Mouse (Mus musculus): ENCODE measurements around the gene Maml2.
A peak's percentile ranks its signal among the peaks of the same experiment; 100 is the strongest.

Maml2 gene

GRCm38 (mm10) chr9:13665487-13665969 is 367.8 kb downstream of the Maml2 start:
- Histone ChIP-seq H3K36me3 (ENCODE audit: control insufficient read depth, insufficient read depth, low read length, poor library complexity, severe bottlenecking) (no peaks in the 10 kb centered on the region; the same call in 1 of the 2 replicates), H3K27me3 (ENCODE audit: control insufficient read depth, insufficient read depth, low read length, poor library complexity, severe bottlenecking) (no peaks in the 10 kb centered on the region)
- DNase-seq (ENCODE audit: low read depth, low spot score): no peak

GRCm38 (mm10) chr9:13667955-13668354 is 370.2 kb downstream of the Maml2 start:
- DNase-seq (ENCODE audit: low read depth, low spot score): no peak
- H3K36me3 ChIP-seq (ENCODE audit: control insufficient read depth, insufficient read depth, low read length, poor library complexity, severe bottlenecking): no peaks in the 10 kb centered on the region; the same call in 1 of the 2 replicates
- no peaks in the 10 kb centered on the region for H3K27me3 ChIP-seq (ENCODE audit: control insufficient read depth, insufficient read depth, low read length, poor library complexity, severe bottlenecking)

- no peaks in the 10 kb centered on the region; the same call in 1 of the 2 replicates for H3K36me3 ChIP-seq (ENCODE audit: control insufficient read depth, insufficient read depth, low read length, poor library complexity, severe bottlenecking)
- no peaks in the 10 kb centered on the region for H3K27me3 ChIP-seq (ENCODE audit: control insufficient read depth, insufficient read depth, low read length, poor library complexity, severe bottlenecking)
- DNase-seq (ENCODE audit: low read depth, low spot score): no peak
Measured at GRCm38 (mm10) chr9:13668742-13669141, 371.0 kb downstream of the Maml2 start.

GRCm38 (mm10) chr9:13671125-13671769 is 373.5 kb downstream of the Maml2 start:
- no peaks in the 10 kb centered on the region for H3K36me3 ChIP-seq (ENCODE audit: control insufficient read depth, insufficient read depth, low read length, poor library complexity, severe bottlenecking)
- no peak for DNase-seq (ENCODE audit: low read depth, low spot score)
- H3K27me3 ChIP-seq (ENCODE audit: control insufficient read depth, insufficient read depth, low read length, poor library complexity, severe bottlenecking): no peaks in the 10 kb centered on the region

GRCm38 (mm10) chr9:13673304-13673703 is 375.5 kb downstream of the Maml2 start:
- H3K36me3 ChIP-seq (ENCODE audit: control insufficient read depth, insufficient read depth, low read length, poor library complexity, severe bottlenecking): no peaks in the 10 kb centered on the region
- H3K27me3 ChIP-seq (ENCODE audit: control insufficient read depth, insufficient read depth, low read length, poor library complexity, severe bottlenecking): no peaks in the 10 kb centered on the region
- DNase-seq (ENCODE audit: low read depth, low spot score): no peak

GRCm38 (mm10) chr9:13678026-13678425 is 380.3 kb downstream of the Maml2 start:
- Histone ChIP-seq H3K36me3 (ENCODE audit: control insufficient read depth, insufficient read depth, low read length, poor library complexity, severe bottlenecking) (no peaks in the 10 kb centered on the region), H3K27me3 (ENCODE audit: control insufficient read depth, insufficient read depth, low read length, poor library complexity, severe bottlenecking) (no peaks in the 10 kb centered on the region)
- no peak for DNase-seq (ENCODE audit: low read depth, low spot score)

- no peaks in the 10 kb centered on the region for H3K36me3 ChIP-seq (ENCODE audit: control insufficient read depth, insufficient read depth, low read length, poor library complexity, severe bottlenecking)
- H3K27me3 ChIP-seq (ENCODE audit: control insufficient read depth, insufficient read depth, low read length, poor library complexity, severe bottlenecking): no peaks in the 10 kb centered on the region
- no peak for DNase-seq (ENCODE audit: low read depth, low spot score)
Measured at GRCm38 (mm10) chr9:13679696-13680095, 381.9 kb downstream of the Maml2 start.

GRCm38 (mm10) chr9:13681147-13681546 is 383.4 kb downstream of the Maml2 start:
- Histone ChIP-seq H3K27me3 (ENCODE audit: control insufficient read depth, insufficient read depth, low read length, poor library complexity, severe bottlenecking) (no peaks in the 10 kb centered on the region), H3K36me3 (ENCODE audit: control insufficient read depth, insufficient read depth, low read length, poor library complexity, severe bottlenecking) (no peaks in the 10 kb centered on the region)
- DNase-seq (ENCODE audit: low read depth, low spot score): no peak

- H3K27me3 ChIP-seq (ENCODE audit: control insufficient read depth, insufficient read depth, low read length, poor library complexity, severe bottlenecking): no peaks in the 10 kb centered on the region
- no peak for DNase-seq (ENCODE audit: low read depth, low spot score)
- H3K36me3 ChIP-seq (ENCODE audit: control insufficient read depth, insufficient read depth, low read length, poor library complexity, severe bottlenecking): no peaks in the 10 kb centered on the region
Measured at GRCm38 (mm10) chr9:13681581-13682038, 383.9 kb downstream of the Maml2 start.

- H3K27me3 ChIP-seq (ENCODE audit: control insufficient read depth, insufficient read depth, low read length, poor library complexity, severe bottlenecking): no peaks in the 10 kb centered on the region
Measured at GRCm38 (mm10) chr9:13684327-13684934, 386.7 kb downstream of the Maml2 start.

GRCm38 (mm10) chr9:13686977-13687659 is 389.4 kb downstream of the Maml2 start:
- peak; percentile 74 for DNase-seq (ENCODE audit: low read depth, low spot score)
- Histone ChIP-seq H3K36me3 (ENCODE audit: control insufficient read depth, insufficient read depth, low read length, poor library complexity, severe bottlenecking) (0 out of 2 replicates have a peak, but pooled peaks cover 2% of the 10 kb centered on the region), H3K27me3 (ENCODE audit: control insufficient read depth, insufficient read depth, low read length, poor library complexity, severe bottlenecking) (no peaks in the 10 kb centered on the region)

More at GRCm38 (mm10) chr9:13684327-13684934, 386.7 kb downstream of the Maml2 start:
- no peak for DNase-seq (ENCODE audit: low read depth, low spot score)
- H3K36me3 ChIP-seq (ENCODE audit: control insufficient read depth, insufficient read depth, low read length, poor library complexity, severe bottlenecking): 0 out of 2 replicates have a peak, but pooled peaks cover 2% of the 10 kb centered on the region

- 0 out of 2 replicates have a peak, but pooled peaks cover 2% of the 10 kb centered on the region for H3K36me3 ChIP-seq (ENCODE audit: control insufficient read depth, insufficient read depth, low read length, poor library complexity, severe bottlenecking)
- no peak for DNase-seq (ENCODE audit: low read depth, low spot score)
Measured at GRCm38 (mm10) chr9:13688997-13689396, 391.2 kb downstream of the Maml2 start.

GRCm38 (mm10) chr9:13690321-13690720 is 392.6 kb downstream of the Maml2 start:
- no peak for DNase-seq (ENCODE audit: low read depth, low spot score)
- H3K36me3 ChIP-seq (ENCODE audit: control insufficient read depth, insufficient read depth, low read length, poor library complexity, severe bottlenecking): 0 out of 2 replicates have a peak, but pooled peaks cover 2% of the 10 kb centered on the region
- H3K27me3 ChIP-seq (ENCODE audit: control insufficient read depth, insufficient read depth, low read length, poor library complexity, severe bottlenecking): no peaks in the 10 kb centered on the region

More at GRCm38 (mm10) chr9:13688997-13689396, 391.2 kb downstream of the Maml2 start:
- no peaks in the 10 kb centered on the region for H3K27me3 ChIP-seq (ENCODE audit: control insufficient read depth, insufficient read depth, low read length, poor library complexity, severe bottlenecking)

GRCm38 (mm10) chr9:13693693-13694284 is 396.0 kb downstream of the Maml2 start:
- no peaks in the 10 kb centered on the region for H3K27me3 ChIP-seq (ENCODE audit: control insufficient read depth, insufficient read depth, low read length, poor library complexity, severe bottlenecking)
- no peaks in the 10 kb centered on the region; the same call in 1 of the 2 replicates for H3K36me3 ChIP-seq (ENCODE audit: control insufficient read depth, insufficient read depth, low read length, poor library complexity, severe bottlenecking)
- DNase-seq (ENCODE audit: low read depth, low spot score): no peak

Measured in splenic B cell, adult 2 months (primary cell).